Mouse (Mus musculus): Measurements from ENCODE around the gene Thrb. TPM values are rescaled to one million over a fixed set of nuclear protein-coding genes. Genes with fewer than 3 reads are reported as not detected.

Thrb gene
- polyA plus RNA-seq, 1 experiment from 2014 or later, result 4.7 TPM

GRCm38 (mm10) chr14:17899733-17900413, 239.8 kb downstream of the Thrb start:
- Histone ChIP-seq H3K9ac (ENCODE audit: low read length) (no peak overlapping the region), H3K4me1 (ENCODE audit: control insufficient read depth, insufficient read depth, low read length) (no peaks in the 10 kb centered on the region), H3K4me2 (ENCODE audit: low read depth, low read length) (no peak overlapping the region), H3K27ac (ENCODE audit: low read length) (no peak overlapping the region), H3K36me3 (ENCODE audit: control insufficient read depth, insufficient read depth, low read length) (no peaks in the 10 kb centered on the region), H3K27me3 (ENCODE audit: control insufficient read depth, insufficient read depth, low read length) (no peaks in the 10 kb centered on the region), H3K9me3 (replicated peaks; ENCODE audit: control insufficient read depth, low read length) (no peaks in the 10 kb centered on the region), H3K4me3 (replicated peaks; ENCODE audit: low read length) (no peak overlapping the region)
- WGBS, result 86% methylated on average over 6 of the region's 6 CpGs
- ATAC-seq (ENCODE audit: insufficient read depth, low FRiP score), result no peak

- H3K4me3 ChIP-seq (replicated peaks; ENCODE audit: low read length), result no peak overlapping the region
- no peak for ATAC-seq (ENCODE audit: insufficient read depth, low FRiP score)
- 72% methylated on average over 3 of the region's 3 CpGs for WGBS
- H3K4me1 ChIP-seq (ENCODE audit: control insufficient read depth, insufficient read depth, low read length), result no peaks in the 10 kb centered on the region
- no peaks in the 10 kb centered on the region for H3K9me3 ChIP-seq (replicated peaks; ENCODE audit: control insufficient read depth, low read length)
- H3K9ac ChIP-seq (ENCODE audit: low read length), result no peak overlapping the region
- no peaks in the 10 kb centered on the region for H3K36me3 ChIP-seq (ENCODE audit: control insufficient read depth, insufficient read depth, low read length)
- H3K27ac ChIP-seq (ENCODE audit: low read length), result no peak overlapping the region
- H3K4me2 ChIP-seq (ENCODE audit: low read depth, low read length), result no peak overlapping the region
- H3K27me3 ChIP-seq (ENCODE audit: control insufficient read depth, insufficient read depth, low read length), result no peaks in the 10 kb centered on the region
These were observed 240.3 kb downstream of the Thrb start for GRCm38 (mm10) chr14:17900414-17900795.

GRCm38 (mm10) chr14:17902426-17902825, 242.4 kb downstream of the Thrb start:
- ATAC-seq (ENCODE audit: insufficient read depth, low FRiP score), result no peak
- H3K27me3 ChIP-seq (ENCODE audit: control insufficient read depth, insufficient read depth, low read length), result no peaks in the 10 kb centered on the region
- H3K9me3 ChIP-seq (replicated peaks; ENCODE audit: control insufficient read depth, low read length), result no peaks in the 10 kb centered on the region
- H3K27ac ChIP-seq (ENCODE audit: low read length), result no peak overlapping the region
- no peaks in the 10 kb centered on the region for H3K36me3 ChIP-seq (ENCODE audit: control insufficient read depth, insufficient read depth, low read length)
- no peak overlapping the region for H3K4me3 ChIP-seq (replicated peaks; ENCODE audit: low read length)
- H3K9ac ChIP-seq (ENCODE audit: low read length), result no peak overlapping the region
- H3K4me1 ChIP-seq (ENCODE audit: control insufficient read depth, insufficient read depth, low read length), result no peaks in the 10 kb centered on the region
- no peak overlapping the region for H3K4me2 ChIP-seq (ENCODE audit: low read depth, low read length)
- 68% methylated on average over 2 of the region's 2 CpGs for WGBS

GRCm38 (mm10) chr14:17903121-17903520, 243.1 kb downstream of the Thrb start:
- no peaks in the 10 kb centered on the region for H3K27me3 ChIP-seq (ENCODE audit: control insufficient read depth, insufficient read depth, low read length)
- no peak overlapping the region for H3K27ac ChIP-seq (ENCODE audit: low read length)
- no peaks in the 10 kb centered on the region for H3K9me3 ChIP-seq (replicated peaks; ENCODE audit: control insufficient read depth, low read length)
- no peak overlapping the region for H3K9ac ChIP-seq (ENCODE audit: low read length)
- H3K4me2 ChIP-seq (ENCODE audit: low read depth, low read length), result no peak overlapping the region
- H3K4me1 ChIP-seq (ENCODE audit: control insufficient read depth, insufficient read depth, low read length), result no peaks in the 10 kb centered on the region
- ATAC-seq (ENCODE audit: insufficient read depth, low FRiP score), result no peak
- no peaks in the 10 kb centered on the region for H3K36me3 ChIP-seq (ENCODE audit: control insufficient read depth, insufficient read depth, low read length)
- WGBS, result 81% methylated on average over 2 of the region's 2 CpGs
- no peak overlapping the region for H3K4me3 ChIP-seq (replicated peaks; ENCODE audit: low read length)

- no peaks in the 10 kb centered on the region for H3K4me1 ChIP-seq (ENCODE audit: control insufficient read depth, insufficient read depth, low read length)
- H3K36me3 ChIP-seq (ENCODE audit: control insufficient read depth, insufficient read depth, low read length), result no peaks in the 10 kb centered on the region
- H3K4me3 ChIP-seq (replicated peaks; ENCODE audit: low read length), result no peak overlapping the region
- H3K27me3 ChIP-seq (ENCODE audit: control insufficient read depth, insufficient read depth, low read length), result no peaks in the 10 kb centered on the region
- no peak overlapping the region for H3K27ac ChIP-seq (ENCODE audit: low read length)
- H3K4me2 ChIP-seq (ENCODE audit: low read depth, low read length), result no peak overlapping the region
- H3K9me3 ChIP-seq (replicated peaks; ENCODE audit: control insufficient read depth, low read length), result no peaks in the 10 kb centered on the region
- H3K9ac ChIP-seq (ENCODE audit: low read length), result no peak overlapping the region
- ATAC-seq (ENCODE audit: insufficient read depth, low FRiP score), result no peak
- WGBS, result 64% methylated on average over 1 of the region's 1 CpGs
These were observed 244.5 kb downstream of the Thrb start for GRCm38 (mm10) chr14:17904554-17904953.

GRCm38 (mm10) chr14:17905627-17906026, 245.6 kb downstream of the Thrb start:
- H3K27ac ChIP-seq (ENCODE audit: low read length), result no peak overlapping the region
- no peaks in the 10 kb centered on the region for H3K4me1 ChIP-seq (ENCODE audit: control insufficient read depth, insufficient read depth, low read length)
- H3K36me3 ChIP-seq (ENCODE audit: control insufficient read depth, insufficient read depth, low read length), result no peaks in the 10 kb centered on the region
- no peak overlapping the region for H3K4me2 ChIP-seq (ENCODE audit: low read depth, low read length)
- H3K27me3 ChIP-seq (ENCODE audit: control insufficient read depth, insufficient read depth, low read length), result no peaks in the 10 kb centered on the region
- no peaks in the 10 kb centered on the region for H3K9me3 ChIP-seq (replicated peaks; ENCODE audit: control insufficient read depth, low read length)
- 68% methylated on average over 3 of the region's 3 CpGs for WGBS
- ATAC-seq (ENCODE audit: insufficient read depth, low FRiP score), result no peak
- H3K4me3 ChIP-seq (replicated peaks; ENCODE audit: low read length), result no peak overlapping the region
- no peak overlapping the region for H3K9ac ChIP-seq (ENCODE audit: low read length)

GRCm38 (mm10) chr14:17906931-17907330, 246.9 kb downstream of the Thrb start:
- Histone ChIP-seq H3K4me3 (replicated peaks; ENCODE audit: low read length) (no peak overlapping the region), H3K4me1 (ENCODE audit: control insufficient read depth, insufficient read depth, low read length) (no peaks in the 10 kb centered on the region), H3K4me2 (ENCODE audit: low read depth, low read length) (no peak overlapping the region), H3K9me3 (replicated peaks; ENCODE audit: control insufficient read depth, low read length) (no peaks in the 10 kb centered on the region), H3K27ac (ENCODE audit: low read length) (no peak overlapping the region), H3K36me3 (ENCODE audit: control insufficient read depth, insufficient read depth, low read length) (no peaks in the 10 kb centered on the region), H3K27me3 (ENCODE audit: control insufficient read depth, insufficient read depth, low read length) (no peaks in the 10 kb centered on the region), H3K9ac (ENCODE audit: low read length) (no peak overlapping the region)
- ATAC-seq (ENCODE audit: insufficient read depth, low FRiP score), result no peak
- 60% methylated on average over 4 of the region's 4 CpGs for WGBS

- no peak overlapping the region for H3K27ac ChIP-seq (ENCODE audit: low read length)
- H3K4me2 ChIP-seq (ENCODE audit: low read depth, low read length), result no peak overlapping the region
- no peaks in the 10 kb centered on the region for H3K27me3 ChIP-seq (ENCODE audit: control insufficient read depth, insufficient read depth, low read length)
- no peaks in the 10 kb centered on the region for H3K36me3 ChIP-seq (ENCODE audit: control insufficient read depth, insufficient read depth, low read length)
- H3K4me1 ChIP-seq (ENCODE audit: control insufficient read depth, insufficient read depth, low read length), result no peaks in the 10 kb centered on the region
- H3K9ac ChIP-seq (ENCODE audit: low read length), result no peak overlapping the region
- ATAC-seq (ENCODE audit: insufficient read depth, low FRiP score), result no peak
- H3K4me3 ChIP-seq (replicated peaks; ENCODE audit: low read length), result no peak overlapping the region
- 61% methylated on average over 3 of the region's 3 CpGs for WGBS
- H3K9me3 ChIP-seq (replicated peaks; ENCODE audit: control insufficient read depth, low read length), result no peaks in the 10 kb centered on the region
These were observed 251.1 kb downstream of the Thrb start for GRCm38 (mm10) chr14:17911157-17911556.

- 64% methylated on average over 6 of the region's 6 CpGs for WGBS
- H3K27ac ChIP-seq (ENCODE audit: low read length), result no peak overlapping the region
- no peaks in the 10 kb centered on the region for H3K4me1 ChIP-seq (ENCODE audit: control insufficient read depth, insufficient read depth, low read length)
- H3K9ac ChIP-seq (ENCODE audit: low read length), result no peak overlapping the region
- ATAC-seq (ENCODE audit: insufficient read depth, low FRiP score), result no peak
- H3K36me3 ChIP-seq (ENCODE audit: control insufficient read depth, insufficient read depth, low read length), result no peaks in the 10 kb centered on the region
- H3K4me3 ChIP-seq (replicated peaks; ENCODE audit: low read length), result no peak overlapping the region
- no peaks in the 10 kb centered on the region for H3K9me3 ChIP-seq (replicated peaks; ENCODE audit: control insufficient read depth, low read length)
- H3K4me2 ChIP-seq (ENCODE audit: low read depth, low read length), result no peak overlapping the region
- H3K27me3 ChIP-seq (ENCODE audit: control insufficient read depth, insufficient read depth, low read length), result no peaks in the 10 kb centered on the region
These were observed 252.6 kb downstream of the Thrb start for GRCm38 (mm10) chr14:17912573-17913207.

All from stomach, embryonic 16.5 days (tissue).